Mouse (Mus musculus) lung, postnatal 14 days (tissue): ENCODE measurements around the gene Tmem232.
A peak's percentile ranks its signal among the peaks of the same experiment; 100 is the strongest.
"Not testable (repeated sequence)": the region's sequence is repeated elsewhere in the genome, so short reads cannot be mapped to it uniquely, and the experiment has no call there.

Experiments used
- DNase-seq: peaks from one replicate; pipeline ENCODE4 v3.0.0; 2021

The Tmem232 gene

DNA sequence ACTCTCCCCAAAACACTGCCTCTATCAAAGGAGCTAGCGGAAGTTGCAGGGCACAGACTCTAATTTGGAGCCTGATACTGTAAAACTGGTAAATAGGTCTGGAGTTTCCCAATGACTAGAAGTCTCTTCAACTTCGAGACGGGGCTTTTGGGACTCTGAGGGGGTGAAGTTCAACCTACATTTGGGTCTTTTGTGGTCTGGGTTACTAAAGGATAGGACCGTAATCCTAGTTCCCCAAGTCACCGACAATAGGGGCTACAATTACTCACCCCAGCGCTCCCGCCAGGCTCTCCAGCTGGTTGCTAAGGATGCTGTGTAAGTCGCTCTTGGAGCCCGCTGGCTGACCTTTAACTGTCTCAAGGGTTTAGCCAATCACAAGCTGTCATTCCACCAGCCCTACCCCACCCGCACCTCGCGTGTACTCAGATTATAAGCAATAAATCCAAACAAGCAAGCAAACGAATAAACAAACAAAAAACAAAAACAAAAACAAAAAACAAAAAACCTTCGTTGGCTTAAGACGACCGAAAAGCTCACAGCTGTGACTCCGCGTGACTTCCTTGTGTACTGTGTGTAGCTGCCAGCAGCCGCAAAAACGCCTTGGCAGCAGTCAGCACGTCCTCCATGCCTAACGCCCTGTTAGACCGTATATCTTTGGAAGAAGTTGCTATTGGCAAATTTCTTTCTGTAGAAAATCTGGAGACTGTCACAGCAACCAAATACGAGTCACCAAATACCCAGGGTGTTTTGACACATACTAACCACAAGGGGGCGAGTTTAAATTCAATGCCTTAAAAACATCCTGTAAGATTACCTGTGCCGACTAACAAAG lies at the start of gene Tmem232:
Tmem232 (minus strand) TSS at position 342 of the 832 bp plus-strand sequence.
- DNase-seq = peak; percentile 31

DNA sequence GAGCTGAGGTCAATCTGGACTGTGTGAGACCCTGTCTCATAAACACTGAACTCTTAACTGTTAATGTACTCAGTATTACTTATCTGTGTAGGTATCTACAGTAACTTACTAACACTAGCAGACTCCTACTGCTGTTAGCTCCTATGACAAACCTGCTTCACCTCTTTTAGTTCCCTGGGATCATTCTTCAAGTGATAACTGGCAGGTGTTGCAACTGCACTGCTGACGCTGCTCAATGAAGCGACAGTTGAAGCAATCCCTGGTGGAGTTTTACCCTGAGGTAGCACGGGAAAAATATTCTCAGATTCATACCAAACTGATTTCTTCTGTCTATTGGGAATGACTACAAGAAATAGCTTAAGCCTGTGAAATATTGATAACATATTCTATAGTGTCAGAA lies 46.3 kb upstream of the Tmem232 start:
- DNase-seq = no peak

GRCm38 (mm10) chr17:65581440-65581839 lies 40.9 kb upstream of the Tmem232 start:
- DNase-seq = no peak

GRCm38 (mm10) chr17:65579766-65580165 lies 39.2 kb upstream of the Tmem232 start:
- no peak for DNase-seq

GRCm38 (mm10) chr17:65575339-65575738 lies 34.8 kb upstream of the Tmem232 start:
- DNase-seq = no peak

- DNase-seq = no peak
Measured at GRCm38 (mm10) chr17:65574850-65575249, 34.3 kb upstream of the Tmem232 start.

DNA sequence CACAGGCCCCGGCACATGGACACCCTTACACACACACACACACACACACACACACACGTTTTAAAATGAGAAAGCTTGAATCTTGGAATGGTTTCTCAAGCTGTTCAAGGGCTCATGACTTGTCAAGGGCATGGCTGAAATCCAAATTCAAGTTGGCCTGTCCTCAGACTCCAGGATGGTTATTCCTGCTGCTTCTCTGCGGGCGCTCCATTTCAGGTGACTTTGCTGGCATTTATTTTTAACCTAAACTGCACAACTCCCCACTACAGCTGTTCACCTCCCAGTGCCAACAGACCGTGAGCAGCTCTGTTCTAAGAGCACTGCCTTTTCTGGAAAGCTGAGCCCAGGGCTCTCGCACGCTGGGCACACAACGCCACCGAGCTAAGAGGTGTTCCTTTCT lies 31.3 kb upstream of the Tmem232 start:
- peak; percentile 24 for DNase-seq

DNA sequence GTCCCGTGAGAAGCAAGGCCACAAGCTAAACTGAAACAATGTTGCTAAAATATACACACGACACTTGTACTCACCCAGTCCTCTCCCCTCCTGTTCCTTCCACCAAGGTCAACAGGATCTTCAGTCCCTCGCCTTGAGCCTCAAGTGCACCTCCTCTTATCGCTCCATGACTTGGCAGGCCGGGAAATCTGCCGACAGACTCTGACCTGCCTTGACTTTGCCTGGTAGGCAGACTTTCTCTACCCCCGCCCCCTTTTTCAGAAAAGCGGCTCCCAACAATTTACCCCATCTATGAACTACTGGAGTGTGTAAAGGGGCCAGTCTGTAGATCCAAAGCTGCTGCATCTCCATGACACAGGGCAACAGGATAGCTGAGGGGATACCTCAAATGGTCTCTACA lies 30.9 kb upstream of the Tmem232 start:
- no peak for DNase-seq

DNA sequence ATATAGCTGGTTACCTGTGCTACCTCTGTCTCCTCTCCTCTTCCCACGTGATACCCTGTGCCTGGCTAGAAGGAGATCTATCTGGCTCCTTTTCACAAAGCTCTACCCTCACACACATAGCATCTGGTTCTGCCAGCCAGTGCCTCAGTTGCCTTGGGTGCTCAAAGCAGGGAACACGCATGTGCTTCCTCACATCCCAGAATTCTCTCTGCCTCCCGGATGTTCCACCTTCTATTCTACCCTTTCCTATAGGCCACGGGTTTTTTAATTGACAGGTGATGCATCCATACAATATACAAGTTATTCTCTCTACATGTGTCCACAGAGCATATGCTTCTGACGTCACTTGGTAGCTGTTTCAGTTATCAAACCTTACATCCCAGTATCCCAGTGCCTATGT lies 23.6 kb upstream of the Tmem232 start:
- no peak for DNase-seq

- DNase-seq = no peak
Measured at GRCm38 (mm10) chr17:65563345-65563744, 22.8 kb upstream of the Tmem232 start.

DNA sequence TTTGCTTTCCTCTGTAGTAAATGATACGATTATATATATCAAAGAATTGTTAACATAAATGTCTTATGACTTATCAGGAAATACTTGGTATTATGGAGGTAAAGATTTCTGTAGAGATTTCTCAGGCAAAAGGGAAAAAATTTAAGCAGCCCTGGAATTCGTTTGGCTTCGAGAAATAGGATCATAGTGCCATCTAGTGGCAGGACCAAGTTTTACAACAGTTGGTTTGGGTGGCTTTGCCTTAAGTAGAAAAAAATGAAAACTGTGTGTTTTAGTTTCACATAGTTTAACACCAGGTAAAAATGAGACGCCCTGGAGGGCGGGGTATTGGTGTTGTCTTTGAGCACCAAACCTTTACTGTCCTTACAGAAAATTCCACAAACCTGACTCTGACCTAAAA lies 22.2 kb upstream of the Tmem232 start:
- DNase-seq = peak; percentile 78

- DNase-seq = no peak
Measured at GRCm38 (mm10) chr17:65561361-65562015, 20.9 kb upstream of the Tmem232 start.

DNA sequence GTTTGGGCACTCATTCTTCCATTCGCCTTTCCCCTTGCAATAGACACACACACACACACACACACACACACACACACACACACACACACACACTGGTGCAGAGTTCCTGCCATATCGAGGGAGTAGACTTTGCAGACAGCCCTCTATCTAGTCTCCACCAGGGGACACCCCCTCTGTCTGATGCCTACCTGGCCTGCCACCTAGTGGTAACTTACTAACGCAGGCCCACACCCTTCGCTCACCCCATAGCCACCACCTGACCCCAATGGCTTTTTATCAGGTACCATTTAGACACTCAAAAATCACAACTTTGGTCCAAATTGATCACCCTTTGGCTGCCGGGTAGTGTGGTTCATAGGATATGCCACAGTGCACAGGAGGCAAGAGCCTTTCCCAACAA lies 18.7 kb upstream of the Tmem232 start:
- no peak for DNase-seq

DNA sequence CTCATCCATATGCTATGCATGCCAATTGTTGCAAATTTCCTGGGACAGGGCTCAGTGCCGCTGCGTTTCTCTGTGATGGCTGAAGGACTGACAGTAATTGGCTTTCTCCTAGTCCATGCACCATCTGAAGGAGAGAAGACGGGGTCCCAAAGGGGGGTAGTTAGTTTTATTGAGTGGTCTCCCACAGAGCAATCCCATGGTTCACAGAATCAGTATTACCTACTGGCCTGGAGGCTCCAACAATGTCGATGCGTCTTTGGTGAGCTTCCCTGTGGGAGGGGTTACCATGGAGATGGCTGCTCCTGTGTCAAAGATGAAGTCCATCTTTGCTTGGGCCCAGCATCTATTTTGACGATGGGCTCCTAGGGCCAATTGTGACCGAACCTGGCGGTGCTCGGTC lies 18.2 kb upstream of the Tmem232 start:
- no peak for DNase-seq

- peak; percentile 78 for DNase-seq
Measured at GRCm38 (mm10) chr17:65558217-65558616, 17.6 kb upstream of the Tmem232 start.

DNA sequence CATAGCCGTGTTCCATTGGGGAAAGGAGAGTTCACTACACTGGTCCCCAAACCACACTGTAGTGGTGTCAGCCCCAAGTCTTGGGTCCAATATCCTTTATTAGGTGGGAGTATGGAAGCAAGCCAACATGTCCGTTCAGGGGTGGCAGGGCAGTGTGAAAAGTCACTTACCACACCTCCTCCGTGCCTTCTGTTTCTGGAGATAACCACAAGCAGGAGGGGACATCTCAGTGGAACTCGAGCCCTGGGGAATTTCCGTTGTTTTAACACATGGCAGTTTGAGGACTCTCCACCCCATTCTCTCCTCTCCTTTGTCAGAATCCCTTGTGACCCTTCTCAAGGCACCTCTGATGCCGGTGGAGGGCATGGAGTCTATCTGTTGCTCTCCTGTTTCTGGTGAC lies 16.6 kb upstream of the Tmem232 start:
- no peak for DNase-seq

GRCm38 (mm10) chr17:65556798-65557197 lies 16.2 kb upstream of the Tmem232 start:
- DNase-seq = no peak

DNA sequence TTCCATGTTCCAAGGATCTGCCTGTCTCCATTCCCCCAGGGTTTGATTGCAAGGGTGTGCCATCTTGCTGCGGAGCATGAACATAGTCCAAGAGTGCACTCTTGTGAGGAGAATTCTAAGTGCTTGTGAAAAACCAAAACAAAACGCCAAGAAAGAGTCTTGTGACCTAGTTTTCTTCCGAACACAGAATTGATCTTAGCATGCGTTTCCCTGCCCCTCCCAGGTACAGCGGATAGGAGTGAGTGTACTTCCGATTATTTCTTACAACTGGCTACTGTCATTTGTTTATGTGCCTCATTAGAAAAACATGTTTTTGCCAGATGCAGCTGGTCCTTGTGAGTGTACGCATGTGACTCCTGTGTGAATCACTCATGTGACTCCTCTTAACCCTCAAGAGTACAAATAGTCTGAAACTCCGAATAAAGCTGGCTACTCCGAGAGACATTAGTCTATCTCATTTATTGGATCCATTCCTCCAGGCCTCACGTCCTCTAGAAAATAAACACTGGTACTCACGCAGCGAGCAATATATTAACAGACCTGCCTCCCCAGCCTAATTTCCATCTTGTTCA lies 11.9 kb upstream of the Tmem232 start:
- no peak for DNase-seq

DNA sequence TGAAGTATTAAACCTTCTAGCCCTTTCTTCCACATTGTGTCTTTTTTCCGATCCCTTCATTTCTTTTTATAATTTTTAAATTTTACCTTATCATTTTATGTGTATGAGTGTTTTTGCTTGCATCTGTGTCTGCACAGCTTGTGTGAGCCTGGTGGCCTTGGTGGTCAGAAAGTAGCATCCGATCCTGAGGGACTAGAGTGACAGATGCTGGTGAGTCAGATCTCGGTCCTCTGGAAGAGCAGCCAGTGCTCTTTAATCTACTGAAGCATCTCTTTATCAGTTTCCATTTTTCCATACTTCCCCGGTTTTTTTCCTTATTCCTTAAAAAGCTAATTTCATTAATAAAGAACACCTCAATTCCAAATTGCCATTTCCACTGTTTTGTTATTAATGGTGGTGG lies 9.8 kb upstream of the Tmem232 start:
- DNase-seq = no peak

DNA sequence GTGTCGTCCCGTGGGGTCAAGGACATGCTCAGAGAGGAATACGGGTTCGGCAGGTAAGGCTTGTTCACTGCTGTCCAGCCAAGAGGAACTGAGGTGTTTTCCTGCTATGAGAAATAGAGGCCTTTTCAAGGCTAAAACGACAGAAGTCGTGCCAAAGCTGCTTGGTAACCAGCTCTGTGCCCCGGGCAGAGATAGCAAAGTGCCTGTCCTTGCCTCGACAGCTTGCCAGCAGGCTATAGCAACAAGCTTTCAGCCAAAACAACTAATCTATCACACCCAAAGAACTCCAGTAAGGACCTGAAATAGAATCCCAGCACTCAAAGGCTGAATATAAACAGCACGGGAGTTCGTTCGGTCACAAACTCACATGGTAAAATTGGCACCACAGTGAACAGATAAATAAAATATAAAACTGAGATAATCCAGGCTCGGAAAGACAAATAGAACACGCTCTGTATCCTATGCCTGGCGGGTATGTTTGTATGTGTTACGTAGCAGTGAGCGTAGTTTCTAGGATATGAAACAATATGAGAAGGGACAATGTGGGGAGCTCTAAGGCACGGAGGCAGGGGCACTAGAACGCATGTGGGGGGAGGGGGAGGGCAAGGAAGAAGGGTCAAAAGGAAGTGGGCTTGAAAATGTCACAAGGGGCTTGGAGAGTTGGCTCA lies 8.2 kb upstream of the Tmem232 start:
- DNase-seq = no peak

DNA sequence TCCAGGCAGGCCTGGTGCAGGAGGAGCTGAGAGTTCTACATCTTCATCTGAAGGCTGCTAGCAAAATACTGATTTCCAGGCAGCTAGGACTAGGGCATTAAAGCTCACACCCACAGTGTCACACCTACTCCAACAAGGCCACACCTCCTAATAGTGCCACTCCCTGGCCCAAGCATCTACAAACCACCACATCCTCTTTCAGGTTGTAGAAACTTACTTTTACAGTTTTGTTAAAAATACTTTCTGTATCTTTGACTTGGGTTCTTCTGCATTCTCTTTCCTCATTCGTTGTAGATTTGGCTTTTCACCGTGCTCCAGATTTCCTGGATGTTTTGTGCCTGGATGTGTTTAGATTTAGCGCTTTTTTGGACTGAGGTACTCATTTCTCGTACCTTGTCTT lies 5.6 kb upstream of the Tmem232 start:
- DNase-seq = not testable (repeated sequence)

DNA sequence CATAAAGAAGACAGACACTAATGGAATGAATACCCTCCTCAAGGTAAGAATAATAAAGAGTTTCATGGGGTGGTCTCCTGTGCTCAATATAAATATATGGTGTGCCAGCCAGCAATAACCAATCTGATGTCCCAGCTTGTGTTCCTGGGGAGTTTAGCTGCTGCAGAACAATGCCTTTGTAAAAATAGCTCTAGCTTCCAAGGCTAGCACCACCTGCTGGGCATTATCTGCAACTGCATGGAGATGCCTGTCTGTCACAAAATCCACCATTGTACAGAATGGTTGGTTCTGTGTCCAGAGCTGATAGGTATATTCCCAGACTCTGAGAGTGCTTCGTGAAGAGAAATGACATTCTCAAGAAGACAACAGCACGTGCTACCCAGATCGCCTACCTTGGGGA lies 4.4 kb downstream of the Tmem232 start:
- DNase-seq = peak; percentile 57

- DNase-seq = not testable (repeated sequence)
Measured at GRCm38 (mm10) chr17:65532381-65532780, 8.2 kb downstream of the Tmem232 start.

GRCm38 (mm10) chr17:65527529-65527928 lies 13.1 kb downstream of the Tmem232 start:
- no peak for DNase-seq
